Comparison of ENCODE assay signal across 16 mouse cellular contexts in the genomic region with DNA sequence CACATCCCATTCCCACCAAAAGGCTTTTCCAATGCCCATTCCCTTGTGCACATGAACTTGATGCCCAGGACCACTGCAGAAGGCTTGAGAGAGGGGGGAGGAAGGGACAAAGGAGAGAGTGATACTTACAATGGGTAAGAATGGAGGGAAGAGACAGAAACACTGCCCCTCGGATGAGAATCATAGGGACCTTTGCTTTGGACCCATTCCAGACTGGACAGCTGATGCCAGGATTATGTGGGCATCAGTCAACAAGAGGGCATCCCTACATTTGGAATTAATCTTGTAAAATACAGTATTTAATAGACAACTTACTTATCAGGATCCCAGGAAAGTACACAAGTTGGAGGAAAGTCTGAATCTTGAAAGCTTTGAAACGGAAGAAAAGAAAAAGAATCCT. TPM values are rescaled to one million over a fixed set of nuclear protein-coding genes. Genes with fewer than 3 reads are reported as not detected.
"Had no signal": no experiment of that assay in that cellular context is flagged by ENCODE, and none has a peak within 500 bp of the region (broad histone marks: within the 10 kb centered on the region; RNA-seq: fewer than 3 reads in every experiment).

No protein-coding gene starts in this region.

- DNase-seq: retina, postnatal 1 day; right cerebral cortex, adult 18-20 months; right cerebral cortex, postnatal 14 days; right cerebral cortex, postnatal 25 days; right cerebral cortex, postnatal 4 days; spleen, adult 18-20 months; thymus, adult 18-20 months; thymus, adult 2 months; thymus, postnatal 14 days; thymus, postnatal 25 days; thymus, postnatal 36 days; thymus, postnatal 4 days had no signal

- H3K27ac ChIP-seq: neural tube, embryonic 15.5 days; stomach, embryonic 15.5 days; stomach, postnatal 0 days had no signal

- H3K4me3 ChIP-seq: neural tube, embryonic 15.5 days; stomach, embryonic 15.5 days had no signal

RNA-seq across cellular contexts. Expression of a gene that starts 38.3 kb away (rescaled TPM):
- total RNA-seq: neutrophil, adult 5-6 weeks had no signal
